Mouse (Mus musculus): ENCODE data around the gene Ankrd31. TPM values are rescaled to one million over a fixed set of nuclear protein-coding genes. Genes with fewer than 3 reads are reported as not detected.

The Ankrd31 gene
- polyA plus RNA-seq, 1 experiment from 2014 or later = not detected

Other genes with a start within 250 kb of the Ankrd31 start
- 7.5 and 9.1 TPM in 2 replicates for gene Polk, start 205.7 kb upstream of the Ankrd31 start, polyA plus RNA-seq (2016; fragmentation: Nextera tagmentation; extraction: Ambion mirVana)
- gene Col4a3bp, start 205.7 kb upstream of the Ankrd31 start, polyA plus RNA-seq (2016; fragmentation: Nextera tagmentation; extraction: Ambion mirVana) = 6.4 and 6.8 TPM in 2 replicates
- gene Hmgcr, start 77.3 kb upstream of the Ankrd31 start, polyA plus RNA-seq (2016; fragmentation: Nextera tagmentation; extraction: Ambion mirVana) = 146 and 156 TPM in 2 replicates
- 0.29 and 0.93 TPM in 2 replicates for gene Gcnt4, start 176.4 kb downstream of the Ankrd31 start, polyA plus RNA-seq (2016; fragmentation: Nextera tagmentation; extraction: Ambion mirVana)

Measured in hindbrain, embryonic 10.5 days (tissue).